Mouse (Mus musculus) liver, adult 10 weeks (tissue): ENCODE results near the gene Il1rl2. TPM values are rescaled to one million over a fixed set of nuclear protein-coding genes. Genes with fewer than 3 reads are reported as not detected.

Experiments
- polyA plus RNA-seq: library from polyadenylated mRNA; stranded (reverse); fragments of 350-450 nt; fragmentation: Illumina TruSeq; extraction: RNeasy Lipid Tissue Mini Kit (QIAGEN cat#74804); gene quantifications from one replicate; pipeline ENCODE4 v1.2.3, GENCODE M21; 2014; ENCODE audit warnings: low read depth, low replicate concordance

Gene Il1rl2
- 0.26 TPM for polyA plus RNA-seq

DNA sequence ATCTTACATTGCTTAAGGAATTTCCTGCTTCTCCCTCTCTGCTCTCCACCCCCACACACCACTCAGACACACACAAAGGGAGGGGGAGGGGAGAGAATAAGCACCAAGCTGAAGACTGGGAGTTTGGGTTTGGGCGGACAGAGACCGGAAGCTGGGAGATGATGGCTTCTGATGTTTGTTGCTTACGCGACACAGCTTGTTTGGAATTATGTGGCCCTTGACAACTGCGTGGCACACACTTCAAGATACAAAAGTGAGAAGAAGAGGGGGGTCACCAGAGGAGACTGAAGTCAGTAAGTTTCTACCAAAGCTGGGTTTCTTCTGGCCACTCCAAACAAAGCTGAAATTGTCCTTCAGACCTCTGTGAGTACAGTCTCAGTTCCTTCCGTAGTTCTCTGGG is at the start of gene Il1rl2:
Gene Il1rl2, plus strand, starts transcription at position 154 of the 400 bp plus-strand sequence.

Other genes with a start within 250 kb of the Il1rl2 start
- gene Il1r1, start 99.5 kb upstream of the Il1rl2 start, polyA plus RNA-seq, result 26.9 TPM
- gene Il1rl1, start 105.0 kb downstream of the Il1rl2 start, polyA plus RNA-seq, result not detected
- 0.87 TPM for gene Il18r1, start 140.9 kb downstream of the Il1rl2 start, polyA plus RNA-seq
- gene Il18rap, start 190.8 kb downstream of the Il1rl2 start, polyA plus RNA-seq, result 0.32 TPM